Mouse (Mus musculus): ENCODE data around the gene Rbm20.

DNA sequence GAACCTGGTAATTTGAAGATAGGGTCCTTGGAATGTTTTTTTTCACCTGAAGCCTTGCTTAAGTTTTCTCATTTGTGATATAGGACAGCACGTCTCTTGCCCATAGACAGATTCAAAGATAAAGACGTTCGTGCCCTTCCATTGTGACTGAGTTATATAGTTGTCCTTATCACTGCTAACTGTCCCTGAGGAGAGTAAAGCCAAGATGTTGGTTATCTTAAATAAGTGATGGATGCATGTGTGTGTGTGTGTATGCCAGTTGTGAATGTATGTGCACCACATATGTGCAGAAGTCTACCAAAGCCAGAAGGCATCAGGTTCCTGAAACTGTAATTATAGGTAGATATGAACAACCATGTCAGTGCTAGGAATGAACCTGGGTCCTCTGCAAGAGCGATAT lies 102.7 kb downstream of the Rbm20 start:
- TF ChIP-seq EP300 (IDR thresholded peaks at IDR 0.05; ENCODE audit: low read depth), result no peak
- TF ChIP-seq CTCF (IDR thresholded peaks at IDR 0.05; ENCODE audit: low read depth), result no peak
